Mouse (Mus musculus): Measurements from ENCODE around the gene Pex6.

DNA sequence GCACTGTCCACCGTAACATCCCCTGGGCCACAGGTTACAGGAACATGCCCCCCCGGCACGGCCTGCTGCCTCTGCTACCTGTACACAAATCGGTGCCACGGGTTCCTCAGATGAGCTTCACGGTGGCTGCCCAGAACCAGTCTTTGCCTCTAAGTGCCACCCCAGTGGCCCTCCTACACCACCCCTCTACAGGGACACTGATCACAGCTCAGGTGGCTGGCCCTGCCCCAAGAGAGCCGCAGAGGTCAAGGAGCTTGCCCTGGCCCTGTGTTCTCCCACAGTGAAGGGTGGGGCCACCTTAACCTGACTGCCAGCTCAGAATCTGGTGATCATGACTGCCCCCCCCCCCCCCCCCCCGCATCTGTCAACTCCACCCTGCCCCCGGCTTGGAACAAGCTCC lies 32.8 kb upstream of the Pex6 start, which contains the start of gene Mea1:
- TF ChIP-seq CTCF (IDR thresholded peaks at IDR 0.05; ENCODE audit: control insufficient read depth, insufficient read depth, insufficient replicate concordance, low read depth, low read length) (no peak), POLR2A (IDR thresholded peaks at IDR 0.05; ENCODE audit: control insufficient read depth, low read depth, low read length) (no peak; the same call in 1 of the 2 replicates)
